Mouse (Mus musculus) kidney, postnatal 10 days (tissue): ENCODE results near the gene Adm2.

Experiments used
- DNase-seq: peaks from one replicate; pipeline ENCODE4 v3.0.0; 2021; ENCODE audit warnings: mixed read lengths

Adm2 gene

GRCm38 (mm10) chr15:89313359-89313758, 9.2 kb upstream of the Adm2 start:
- no peak for DNase-seq

GRCm38 (mm10) chr15:89314107-89314506, 8.4 kb upstream of the Adm2 start:
- DNase-seq: no peak

GRCm38 (mm10) chr15:89314511-89315189, 7.9 kb upstream of the Adm2 start:
- DNase-seq: peak; percentile 65

DNA sequence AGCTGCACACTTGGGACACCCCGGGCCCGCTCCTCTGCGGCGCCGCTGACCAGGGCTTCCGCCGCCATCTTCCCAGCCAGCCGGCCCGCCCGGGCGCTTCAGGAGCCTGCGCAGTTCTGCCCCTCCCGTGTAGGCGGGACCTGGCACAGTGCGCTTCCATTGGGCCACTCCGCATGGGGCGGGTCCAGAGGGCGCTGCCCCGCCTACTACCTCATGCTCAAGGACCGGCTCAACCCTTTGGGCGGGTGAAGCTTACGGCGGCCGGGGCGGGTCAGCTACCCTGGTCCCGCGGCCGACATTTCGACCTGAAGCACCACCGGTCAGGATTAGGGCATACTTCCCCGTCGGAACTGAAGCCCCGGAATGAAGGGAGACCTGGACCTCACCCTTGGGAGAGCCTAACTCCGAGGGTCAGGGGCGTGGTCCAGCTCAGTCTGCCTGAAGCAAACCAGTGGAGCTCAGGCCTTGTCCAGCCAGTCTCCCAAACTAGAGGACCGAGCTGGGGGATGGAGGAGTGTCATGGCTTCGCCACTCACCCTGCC, 7.3 kb upstream of the Adm2 start, which contains the start of gene Sbf1:
Gene Sbf1, minus strand, starts transcription at position 122 of the 542 bp plus-strand sequence.
- DNase-seq: peak; percentile 99

GRCm38 (mm10) chr15:89316146-89316545, 6.4 kb upstream of the Adm2 start:
- peak; percentile 37 for DNase-seq

DNA sequence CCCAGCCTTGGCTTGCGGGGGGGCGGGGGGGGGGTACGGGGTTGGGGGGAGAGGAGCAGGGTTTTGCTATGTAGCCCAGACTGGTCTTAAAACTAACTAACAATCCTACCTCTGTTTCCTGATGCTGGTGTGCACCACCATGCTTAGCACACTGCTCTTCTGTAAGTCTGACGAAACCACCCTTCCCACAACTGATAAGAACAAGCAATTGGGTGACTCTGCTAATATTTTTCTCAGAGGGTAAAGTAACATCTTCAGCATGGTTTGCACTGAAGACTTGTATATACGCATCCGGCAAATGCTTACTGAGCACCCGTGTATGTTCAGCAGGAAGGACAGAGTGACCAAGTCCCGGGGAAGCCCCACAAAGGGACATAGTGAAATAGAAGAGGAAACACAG, 1.3 kb upstream of the Adm2 start:
- DNase-seq: no peak

GRCm38 (mm10) chr15:89323656-89324055, 1.1 kb downstream of the Adm2 start:
- DNase-seq: no peak

DNA sequence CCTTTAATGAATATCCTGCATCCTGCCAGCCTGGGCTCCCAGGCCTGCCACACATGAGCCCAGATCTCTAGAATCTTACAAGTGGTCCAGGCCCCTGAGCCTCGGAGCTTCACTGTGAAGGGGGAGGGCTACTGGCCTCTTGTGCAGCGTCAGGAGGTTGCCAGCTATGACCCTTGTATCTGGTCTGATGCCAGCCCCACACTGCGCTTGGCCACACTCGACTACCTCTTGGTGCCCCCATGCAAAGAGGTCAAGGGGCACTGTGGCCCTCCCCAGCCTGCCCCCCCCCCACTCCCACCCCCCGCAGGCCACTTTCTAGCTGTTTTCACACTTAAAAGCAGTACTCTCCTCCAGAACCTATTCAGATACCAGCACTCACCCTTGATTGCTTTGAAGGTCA, 3.9 kb downstream of the Adm2 start:
- DNase-seq: peak; percentile 75

- DNase-seq: peak; percentile 58
Measured at GRCm38 (mm10) chr15:89334271-89334670, 11.8 kb downstream of the Adm2 start, which contains the start of gene Miox. Gene Miox (plus strand): TSS chr15:89334398.

- DNase-seq: peak; percentile 21
Measured at GRCm38 (mm10) chr15:89334774-89335537, 12.4 kb downstream of the Adm2 start.

DNA sequence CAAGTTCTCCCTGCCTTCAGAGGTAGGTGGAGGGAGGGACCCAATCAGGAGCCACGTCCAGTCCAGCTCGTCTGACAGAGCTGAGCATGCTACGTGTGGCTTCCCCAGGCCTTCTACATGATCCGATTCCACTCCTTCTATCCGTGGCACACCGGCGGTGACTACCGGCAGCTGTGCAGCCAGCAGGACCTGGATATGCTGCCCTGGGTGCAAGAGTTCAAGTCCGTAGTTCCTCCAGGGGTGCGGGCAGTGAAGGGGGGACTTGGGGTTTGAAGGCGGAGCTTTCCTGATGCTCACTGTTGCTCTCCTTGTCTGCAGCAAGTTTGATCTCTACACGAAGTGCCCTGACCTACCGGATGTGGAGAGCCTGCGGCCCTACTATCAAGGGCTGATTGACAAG, 13.9 kb downstream of the Adm2 start:
- no peak for DNase-seq

- no peak for DNase-seq
Measured at GRCm38 (mm10) chr15:89339696-89340095, 17.2 kb downstream of the Adm2 start.

DNA sequence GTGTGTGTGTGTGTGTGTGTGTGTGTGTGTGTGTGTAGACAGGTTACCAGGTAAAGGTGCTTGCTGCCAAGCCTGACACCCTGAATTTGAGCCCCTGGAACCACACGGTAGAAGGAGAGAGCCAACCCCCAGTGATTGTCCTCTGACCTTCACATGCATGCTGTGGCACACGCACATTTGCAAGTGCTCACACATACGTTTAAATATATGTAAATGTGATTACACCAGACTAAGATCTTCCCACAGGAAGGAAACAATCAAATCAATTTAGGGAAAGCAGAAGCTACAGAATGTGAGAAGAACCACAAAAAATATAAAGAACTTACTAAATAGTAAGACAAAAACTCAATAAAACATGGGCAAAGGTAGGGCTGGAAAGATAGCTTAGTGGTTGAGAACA, 17.6 kb downstream of the Adm2 start:
- DNase-seq: no peak

DNA sequence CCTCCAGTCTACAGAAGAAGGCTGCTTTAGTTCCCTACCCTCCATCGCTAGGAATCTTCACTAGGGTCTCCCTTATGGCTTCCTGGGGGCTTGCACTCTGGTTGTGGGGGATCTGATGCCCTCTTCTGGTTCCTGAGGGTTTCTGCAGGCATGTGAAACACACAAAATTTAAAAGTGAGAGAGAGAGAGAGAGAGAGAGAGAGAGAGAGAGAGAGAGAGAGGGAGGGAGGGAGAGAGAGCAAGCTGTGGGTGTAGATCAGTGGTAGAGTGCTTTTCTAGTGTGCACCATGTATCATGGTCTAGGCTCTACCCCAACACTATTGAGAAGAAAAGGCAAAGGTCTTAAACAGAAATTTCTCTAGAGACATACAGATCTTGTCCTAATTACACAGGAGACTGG, 19.2 kb downstream of the Adm2 start:
- DNase-seq: no peak

DNA sequence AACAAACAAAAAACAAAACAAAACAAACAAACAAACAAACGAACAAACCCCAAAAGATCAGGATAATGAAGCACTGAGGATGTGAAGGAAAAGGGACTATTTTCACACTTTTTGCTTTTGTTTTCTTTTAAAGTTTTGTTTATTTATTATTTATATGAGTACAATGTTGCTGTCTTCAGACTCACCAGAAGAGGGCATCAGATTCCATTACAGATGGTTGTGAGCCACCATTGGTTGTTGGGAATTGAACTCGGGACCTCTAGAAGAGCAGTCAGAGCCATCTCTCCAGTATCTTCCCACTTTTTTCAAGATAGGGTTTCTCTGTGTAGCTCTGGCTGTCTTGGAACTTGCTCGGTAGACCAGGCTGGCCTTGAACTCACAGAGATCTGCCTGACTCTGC, 20.8 kb downstream of the Adm2 start:
- DNase-seq: no peak

DNA sequence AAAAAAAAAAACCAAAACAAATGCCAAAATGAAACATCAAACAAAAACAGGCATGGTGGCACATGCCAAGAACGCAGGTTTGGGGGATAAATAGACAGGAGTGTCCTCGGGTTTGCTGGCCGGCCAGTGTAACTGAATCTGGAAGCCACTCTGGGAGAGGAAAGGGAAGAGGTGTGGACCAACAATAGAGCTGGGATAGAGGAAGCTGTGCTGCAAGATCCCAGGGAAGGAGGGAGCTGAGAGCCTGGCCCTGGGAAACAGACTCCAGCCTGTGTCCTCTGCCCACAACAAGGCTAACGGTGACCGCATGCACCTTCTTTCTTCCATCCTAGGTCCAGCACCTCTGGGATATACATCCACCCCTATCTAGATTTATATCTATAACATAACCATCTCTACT, 27.9 kb downstream of the Adm2 start:
- DNase-seq: no peak

DNA sequence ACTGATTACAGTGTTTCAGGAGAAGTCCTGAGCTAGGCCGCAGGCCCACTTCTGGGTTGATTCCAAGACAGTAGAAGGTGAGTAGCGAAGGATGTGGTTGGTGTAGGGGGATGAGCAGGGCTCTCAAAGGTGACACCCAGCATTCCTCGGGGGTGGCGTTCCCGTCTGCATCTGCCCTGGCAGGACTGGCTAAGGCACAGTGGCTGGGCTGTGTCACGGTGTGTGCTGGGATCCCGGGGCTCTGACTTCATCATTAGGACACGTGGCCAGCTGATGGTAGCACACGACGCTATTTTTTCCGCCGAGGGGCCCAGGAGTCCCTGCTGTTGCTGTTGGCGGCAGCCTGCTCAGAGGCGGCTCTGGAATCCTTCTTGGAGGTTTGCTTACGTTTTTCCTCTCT, 28.8 kb downstream of the Adm2 start:
- no peak for DNase-seq

GRCm38 (mm10) chr15:89352054-89352453, 29.5 kb downstream of the Adm2 start:
- DNase-seq: no peak

- DNase-seq: no peak
Measured at GRCm38 (mm10) chr15:89352795-89353194, 30.3 kb downstream of the Adm2 start.

- DNase-seq: no peak
Measured at GRCm38 (mm10) chr15:89353837-89354236, 31.3 kb downstream of the Adm2 start.

- DNase-seq: peak; percentile 22
Measured at GRCm38 (mm10) chr15:89354455-89354854, 31.9 kb downstream of the Adm2 start.

DNA sequence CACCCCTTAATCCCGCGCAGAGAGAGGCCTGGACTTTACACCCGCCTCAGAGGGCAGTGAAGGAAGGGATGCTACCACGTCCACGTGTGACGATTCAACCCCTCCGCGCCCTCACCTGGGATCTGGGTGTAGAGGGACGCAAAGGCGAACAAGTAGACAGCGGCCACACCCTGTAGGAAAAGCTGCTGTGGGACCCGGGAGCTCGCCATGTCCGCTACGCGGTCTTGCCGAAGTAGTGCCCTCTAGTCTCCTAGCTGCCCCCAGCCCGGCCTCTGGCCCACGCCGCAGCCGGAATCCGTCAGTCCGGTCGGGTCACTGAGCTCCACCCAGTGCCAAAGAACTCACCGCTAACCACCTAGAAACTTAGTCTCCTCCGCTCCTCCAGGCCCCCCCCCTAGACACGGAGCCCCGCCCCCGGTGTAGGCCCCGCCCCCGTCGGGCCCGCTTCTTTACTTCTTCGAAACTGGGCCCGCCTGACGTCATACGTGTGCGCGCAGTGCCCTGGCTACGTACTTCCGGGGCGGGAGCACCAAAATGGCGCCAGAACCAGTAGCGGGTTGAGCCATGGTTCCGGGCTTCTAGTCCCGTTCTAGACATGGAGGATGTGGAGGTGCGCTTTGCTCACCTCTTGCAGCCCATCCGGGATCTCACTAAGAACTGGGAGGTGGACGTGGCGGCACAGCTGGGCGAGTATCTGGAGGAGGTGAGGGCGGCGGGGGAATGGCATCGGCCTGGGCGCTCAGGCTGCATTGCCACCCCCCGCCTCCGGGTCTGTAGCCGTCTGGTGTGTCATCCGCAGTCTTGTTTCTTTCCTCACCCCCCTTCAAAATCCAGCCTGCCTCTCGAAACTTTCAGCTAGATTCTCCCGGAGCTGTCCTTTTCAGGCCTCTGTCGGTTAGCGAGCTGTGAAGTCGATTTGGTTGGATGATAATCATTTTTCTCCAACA, 33.0 kb downstream of the Adm2 start, which contains the start of the genes Lmf2 and Ncaph2:
Gene Lmf2, minus strand, starts transcription at position 419 of the 947 bp plus-strand sequence.
Gene Ncaph2, plus strand, starts transcription at position 479 of the 947 bp plus-strand sequence.
- DNase-seq: peak; percentile 98

DNA sequence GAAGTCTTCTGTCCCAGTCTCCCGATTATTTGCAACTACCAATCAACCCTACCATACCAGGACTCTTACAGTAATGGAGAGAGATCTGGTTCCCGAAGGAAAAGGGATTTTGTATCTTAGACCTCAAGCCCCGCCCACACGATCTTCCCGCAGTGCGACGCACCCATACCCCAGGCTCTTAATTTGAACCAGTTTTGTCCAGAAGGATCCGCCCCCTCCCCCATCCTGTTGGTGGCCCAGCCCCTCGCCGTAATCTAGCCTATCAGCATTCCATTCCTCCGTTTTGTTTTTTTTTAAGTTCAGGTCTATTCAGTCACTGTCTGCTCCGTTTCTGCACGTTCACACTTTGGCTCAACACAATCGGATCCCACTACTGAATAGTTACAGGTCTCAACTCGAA, 33.9 kb downstream of the Adm2 start:
- peak; percentile 94 for DNase-seq
